8 mouse cellular contexts compared by ENCODE assay signal in the genomic region with DNA sequence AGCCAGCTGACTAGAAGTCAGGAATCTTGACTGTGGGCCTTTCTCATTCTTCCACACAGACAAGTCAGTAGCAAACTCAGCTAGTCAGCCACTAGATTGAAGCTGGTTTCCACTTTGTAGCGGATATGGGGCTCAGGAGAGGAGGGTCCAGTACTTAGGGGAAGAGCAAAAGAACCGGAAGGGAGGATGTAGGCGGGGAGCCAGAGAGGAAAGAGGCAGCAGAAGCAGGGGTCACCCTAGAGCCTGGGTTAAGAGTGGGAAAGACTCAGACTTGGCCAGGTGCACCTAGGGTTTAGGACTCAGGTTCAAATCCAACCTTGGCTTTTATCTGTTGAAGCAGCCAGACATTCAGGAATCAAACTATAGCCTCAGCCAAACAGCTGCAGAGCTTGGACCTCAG. TPM values are rescaled to one million over a fixed set of nuclear protein-coding genes. Genes with fewer than 3 reads are reported as not detected.
A peak's percentile ranks its signal among the peaks of the same experiment; 100 is the strongest.
DNase-seq lines count a peak whose midpoint lies in the region; ATAC-seq and TF ChIP-seq lines count a peak whose summit lies in the region.

No protein-coding gene starts in this region.

- H3K4me3 ChIP-seq in cerebellum, adult 2 months (replicated peaks; ENCODE audit: insufficient read depth, low read depth, low read length) = peak overlapping the region; percentile 77
- H3K4me3 ChIP-seq in lung, postnatal 0 days (ENCODE audit: low read depth, low read length) = no peak overlapping the region
- peak overlapping the region; percentile 86; the same call in 1 of the 2 replicates for H3K4me3 ChIP-seq in stomach, embryonic 15.5 days (replicated peaks)

- no peak for TF ChIP-seq POLR2A in cerebellum, adult 2 months (IDR thresholded peaks at IDR 0.05; ENCODE audit: borderline replicate concordance, insufficient read depth, low read length)

- H3K4me2 ChIP-seq in lung, postnatal 0 days (replicated peaks; ENCODE audit: low read depth, low read length) = peak overlapping the region; percentile 99
- 0 out of 2 replicates have a peak overlapping the region, but pooled peaks have one; percentile 94 for H3K4me2 ChIP-seq in stomach, embryonic 15.5 days

- DNase-seq in cerebellum, adult 2 months = no peak
- DNase-seq in cerebellum, postnatal 36 days = no peak
- peak; percentile 48 for DNase-seq in lung, postnatal 0 days (ENCODE audit: low spot score)
- DNase-seq in lung, postnatal 36 days = no peak
- peak; percentile 41 to 52 for DNase-seq in kidney, postnatal 25 days
- DNase-seq in left cerebral cortex, adult 11 months (ENCODE audit: low spot score) = no peak
- no peak for DNase-seq in layer of hippocampus, postnatal 36 days

- 61% methylated on average over 3 of the region's 3 CpGs for WGBS in cerebellum, adult 2 months
- 56% methylated on average over 3 of the region's 3 CpGs for WGBS in lung, postnatal 0 days
- 64% methylated on average over 3 of the region's 3 CpGs for WGBS in stomach, embryonic 15.5 days

- H3K9ac ChIP-seq in lung, postnatal 0 days (replicated peaks; ENCODE audit: low read depth) = no peak overlapping the region
- no peak overlapping the region for H3K9ac ChIP-seq in stomach, embryonic 15.5 days

- H3K4me1 ChIP-seq in cerebellum, adult 2 months (ENCODE audit: control insufficient read depth, insufficient read depth, low read length) = peaks cover 39% of the 10 kb centered on the region
- H3K4me1 ChIP-seq in lung, postnatal 0 days (ENCODE audit: insufficient read depth, low read depth, low read length) = peaks cover 29% of the 10 kb centered on the region; the same call in 1 of the 2 replicates
- peaks cover 45% of the 10 kb centered on the region for H3K4me1 ChIP-seq in stomach, embryonic 15.5 days

- H3K9me3 ChIP-seq in lung, postnatal 0 days (ENCODE audit: low read length) = no peaks in the 10 kb centered on the region
- H3K9me3 ChIP-seq in stomach, embryonic 15.5 days = no peaks in the 10 kb centered on the region

- no peak for TF ChIP-seq CTCF in cerebellum, adult 2 months (IDR thresholded peaks at IDR 0.05; ENCODE audit: borderline replicate concordance, insufficient read depth, low read depth, low read length)
- no peak for TF ChIP-seq CTCF in lung, postnatal 0 days (IDR thresholded peaks at IDR 0.05)

- H3K27ac ChIP-seq in cerebellum, adult 2 months (ENCODE audit: insufficient read depth, low read length) = peak overlapping the region; percentile 91; the same call in 1 of the 2 replicates
- peak overlapping the region; percentile 81 for H3K27ac ChIP-seq in lung, postnatal 0 days (ENCODE audit: low read length)
- peak overlapping the region; percentile 86; the same call in 1 of the 2 replicates for H3K27ac ChIP-seq in stomach, embryonic 15.5 days

- ATAC-seq in lung, postnatal 0 days = no peak
- no peak for ATAC-seq in stomach, embryonic 15.5 days (ENCODE audit: insufficient read depth, low FRiP score, low read depth)

- no peak for TF ChIP-seq EP300 in lung, postnatal 0 days (IDR thresholded peaks at IDR 0.05)

- no peaks in the 10 kb centered on the region for H3K27me3 ChIP-seq in cerebellum, adult 2 months (ENCODE audit: control insufficient read depth, insufficient read depth, low read length)
- H3K27me3 ChIP-seq in lung, postnatal 0 days (replicated peaks; ENCODE audit: insufficient read depth, low read length) = no peaks in the 10 kb centered on the region
- no peaks in the 10 kb centered on the region for H3K27me3 ChIP-seq in stomach, embryonic 15.5 days (replicated peaks)

- H3K36me3 ChIP-seq in lung, postnatal 0 days (ENCODE audit: insufficient read depth, low read length) = 0 out of 2 replicates have a peak, but pooled peaks cover 9% of the 10 kb centered on the region
- H3K36me3 ChIP-seq in stomach, embryonic 15.5 days = no peaks in the 10 kb centered on the region

RNA-seq across cellular contexts. Expression of a gene that starts 11.2 kb away (rescaled TPM):
- 9.0 and 12.8 TPM in 2 replicates for polyA plus RNA-seq in cerebellum, adult 2 months (2012; rRNA removed)
- 21.8 and 21.9 TPM in 2 replicates for polyA plus RNA-seq in lung, postnatal 0 days (2015; fragmentation: Nextera tagmentation; extraction: Ambion mirVana)
- polyA plus RNA-seq in stomach, embryonic 15.5 days (2015; fragmentation: Nextera tagmentation; extraction: Ambion mirVana) = 3.7 and 4.5 TPM in 2 replicates
- 1 to 10 TPM; 5.1 to 8.7 TPM for total RNA-seq in layer of hippocampus, postnatal 36 days (2021)

RNA-seq across cellular contexts. Expression of a gene that starts 16.5 kb away (rescaled TPM):
- polyA plus RNA-seq in cerebellum, adult 2 months (2012; rRNA removed) = 65.1 and 68.9 TPM in 2 replicates
- 43.4 and 44.4 TPM in 2 replicates for polyA plus RNA-seq in lung, postnatal 0 days (2015; fragmentation: Nextera tagmentation; extraction: Ambion mirVana)
- polyA plus RNA-seq in stomach, embryonic 15.5 days (2015; fragmentation: Nextera tagmentation; extraction: Ambion mirVana) = 29.1 and 29.7 TPM in 2 replicates
- total RNA-seq in layer of hippocampus, postnatal 36 days (2021) = 100 to 1,000 TPM in 1 of 2 experiments, 10 to 100 TPM in 1; 91.1 to 102 TPM

RNA-seq across cellular contexts. Expression of a gene that starts 16.6 kb away (rescaled TPM):
- polyA plus RNA-seq in cerebellum, adult 2 months (2012; rRNA removed) = 377 and 381 TPM in 2 replicates
- 405 and 426 TPM in 2 replicates for polyA plus RNA-seq in lung, postnatal 0 days (2015; fragmentation: Nextera tagmentation; extraction: Ambion mirVana)
- 224 and 229 TPM in 2 replicates for polyA plus RNA-seq in stomach, embryonic 15.5 days (2015; fragmentation: Nextera tagmentation; extraction: Ambion mirVana)
- total RNA-seq in layer of hippocampus, postnatal 36 days (2021) = 100 to 1,000 TPM; 426 to 430 TPM

RNA-seq across cellular contexts. Expression of a gene that starts 53.0 kb away (rescaled TPM):
- 22.5 and 24.2 TPM in 2 replicates for polyA plus RNA-seq in cerebellum, adult 2 months (2012; rRNA removed)
- 6.9 and 9.0 TPM in 2 replicates for polyA plus RNA-seq in lung, postnatal 0 days (2015; fragmentation: Nextera tagmentation; extraction: Ambion mirVana)
- 10.5 and 13.0 TPM in 2 replicates for polyA plus RNA-seq in stomach, embryonic 15.5 days (2015; fragmentation: Nextera tagmentation; extraction: Ambion mirVana)
- total RNA-seq in layer of hippocampus, postnatal 36 days (2021) = 10 to 100 TPM; 13.0 to 14.2 TPM

Comparison
In these comparisons a context has a peak if more than half of its experiments do, and no peak if none do; other contexts are left out.
1. DNase-seq: peak in lung, postnatal 0 days (single experiment) and kidney, postnatal 25 days (2 of 2); none in cerebellum, adult 2 months (0 of 2), cerebellum, postnatal 36 days (0 of 2), lung, postnatal 36 days (single experiment), left cerebral cortex, adult 11 months (single experiment) and layer of hippocampus, postnatal 36 days (0 of 2).
2. Peak in every context shown above with its lines, with median percentiles within 50 percentile points of each other: H3K27ac ChIP-seq.